Mouse (Mus musculus): ENCODE results near the gene Arhgef1. TPM values are rescaled to one million over a fixed set of nuclear protein-coding genes. Genes with fewer than 3 reads are reported as not detected.
"Not testable (repeated sequence)": the region's sequence is repeated elsewhere in the genome, so short reads cannot be mapped to it uniquely, and the experiment has no call there.

Gene Arhgef1
- polyA plus RNA-seq, 1 experiment from 2014 or later: 114 TPM

DNA sequence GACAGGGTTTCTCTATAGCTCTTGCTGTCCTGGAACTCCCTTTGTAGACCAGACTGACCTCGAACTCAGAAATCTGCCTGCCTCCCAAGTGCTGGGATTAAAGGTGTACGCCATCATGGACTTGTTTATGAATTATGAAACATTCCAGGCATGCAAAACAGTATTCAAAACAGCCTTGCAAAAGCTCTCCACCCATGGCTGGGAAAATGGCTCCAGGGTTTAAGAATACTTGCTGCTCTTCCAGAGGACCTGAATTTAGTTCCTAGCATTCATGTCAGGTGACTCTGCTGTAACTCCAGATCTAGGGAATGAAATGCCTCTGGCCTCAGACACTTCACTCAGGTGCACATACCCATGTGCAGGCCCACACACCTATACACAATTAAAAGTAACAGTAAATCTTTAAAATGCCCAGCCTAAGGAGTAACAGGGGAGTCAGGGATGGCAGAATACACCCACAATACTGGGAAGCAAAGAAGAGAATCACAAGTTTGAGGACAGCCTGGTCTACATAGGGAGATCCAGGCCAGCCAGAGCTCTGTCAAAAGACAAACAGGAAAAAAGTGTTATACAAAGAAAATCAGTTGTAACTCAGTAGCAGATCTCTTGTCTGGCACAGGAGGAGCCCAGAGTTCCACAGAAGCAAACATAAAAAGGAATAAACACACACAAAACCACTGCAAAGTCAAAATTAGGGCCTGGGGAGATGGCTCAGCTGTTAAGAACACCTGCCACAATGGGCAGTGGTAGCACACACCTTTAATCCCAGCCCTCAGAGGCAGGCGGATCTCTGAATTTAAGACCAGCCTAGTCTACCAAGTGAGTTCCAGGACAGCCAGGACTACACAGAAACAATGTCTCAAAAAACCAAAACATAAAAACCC is 11.2 kb upstream of the Arhgef1 start:
- Histone ChIP-seq H3K4me2 (replicated peaks) (no peak overlapping the region), H3K9ac (no peak overlapping the region; the same call in 1 of the 2 replicates), H3K4me3 (no peak overlapping the region), H3K9me3 (no peaks in the 10 kb centered on the region), H3K36me3 (peaks cover 46% of the 10 kb centered on the region), H3K27ac (no peak overlapping the region), H3K27me3 (no peaks in the 10 kb centered on the region), H3K4me1 (peaks cover 8% of the 10 kb centered on the region)
- 66% methylated on average over 3 of the region's 3 CpGs for WGBS
- no peak for ATAC-seq (ENCODE audit: insufficient number of reproducible peaks, insufficient read depth, low FRiP score, low TSS enrichment)

DNA sequence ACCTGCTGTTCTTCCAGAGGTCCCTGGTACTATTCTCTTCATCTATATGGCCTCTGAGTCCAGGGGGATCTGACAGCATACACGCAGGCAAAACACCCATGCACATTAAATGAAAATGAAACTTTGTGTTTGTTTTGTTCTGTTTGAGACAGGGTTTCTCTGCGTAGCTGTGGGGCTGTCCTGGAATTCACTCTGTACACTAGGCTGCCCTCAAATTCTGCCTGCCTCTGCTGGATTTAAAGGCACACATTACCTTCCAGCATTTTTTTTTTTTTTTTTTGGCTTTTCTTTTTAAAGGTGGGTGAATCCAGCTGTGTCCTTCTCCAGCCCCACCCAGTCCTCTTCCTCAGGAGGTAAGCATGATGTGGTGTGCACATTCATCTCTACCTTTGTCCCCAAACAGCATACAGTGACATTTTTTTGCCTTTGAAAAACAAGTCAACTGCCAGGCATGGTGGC is 10.6 kb upstream of the Arhgef1 start:
- peaks cover 39% of the 10 kb centered on the region for H3K36me3 ChIP-seq
- H3K9ac ChIP-seq: no peak overlapping the region
- ATAC-seq (ENCODE audit: insufficient number of reproducible peaks, insufficient read depth, low FRiP score, low TSS enrichment): no peak
- H3K4me3 ChIP-seq: no peak overlapping the region
- H3K27ac ChIP-seq: no peak overlapping the region
- 0 out of 2 replicates have a peak, but pooled peaks cover 4% of the 10 kb centered on the region for H3K4me1 ChIP-seq
- 71% methylated on average over 2 of the region's 2 CpGs for WGBS
- H3K9me3 ChIP-seq: no peaks in the 10 kb centered on the region
- no peak overlapping the region for H3K4me2 ChIP-seq (replicated peaks)
- no peaks in the 10 kb centered on the region for H3K27me3 ChIP-seq

GRCm38 (mm10) chr7:24895749-24896148 is 7.0 kb upstream of the Arhgef1 start:
- H3K36me3 ChIP-seq; H3K4me3 ChIP-seq; H3K4me1 ChIP-seq; H3K4me2 ChIP-seq (replicated peaks); H3K27ac ChIP-seq; H3K27me3 ChIP-seq; H3K9ac ChIP-seq; ATAC-seq (ENCODE audit: insufficient number of reproducible peaks, insufficient read depth, low FRiP score, low TSS enrichment); H3K9me3 ChIP-seq: not testable (repeated sequence)
- WGBS: 86% methylated on average over 2 of the region's 2 CpGs

DNA sequence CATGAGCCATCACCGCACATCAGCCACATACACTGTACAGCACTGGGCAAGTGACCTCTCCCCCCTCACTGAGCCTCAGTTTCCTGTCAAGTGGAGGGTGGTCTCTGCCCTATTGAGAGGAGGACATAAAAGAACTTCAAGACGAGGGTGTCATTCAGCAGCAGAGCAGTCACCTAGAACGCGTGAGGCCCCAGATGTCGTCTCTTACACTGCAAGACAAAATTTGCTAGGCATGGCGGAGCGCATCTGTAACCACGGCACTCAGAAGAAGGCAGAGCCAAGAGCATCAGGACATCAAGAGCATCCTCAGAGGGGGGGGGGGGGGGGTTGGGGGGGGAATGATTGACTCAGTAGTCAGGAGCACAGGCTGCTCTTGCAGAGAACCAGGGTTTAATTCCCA is 6.4 kb upstream of the Arhgef1 start:
- Histone ChIP-seq H3K4me3 (no peak overlapping the region), H3K4me2 (replicated peaks) (no peak overlapping the region), H3K4me1 (no peaks in the 10 kb centered on the region), H3K9ac (no peak overlapping the region), H3K27me3 (no peaks in the 10 kb centered on the region), H3K36me3 (0 out of 2 replicates have a peak, but pooled peaks cover 2% of the 10 kb centered on the region), H3K27ac (no peak overlapping the region), H3K9me3 (no peaks in the 10 kb centered on the region)
- WGBS: 85% methylated on average over 8 of the region's 8 CpGs
- no peak for ATAC-seq (ENCODE audit: insufficient number of reproducible peaks, insufficient read depth, low FRiP score, low TSS enrichment)

DNA sequence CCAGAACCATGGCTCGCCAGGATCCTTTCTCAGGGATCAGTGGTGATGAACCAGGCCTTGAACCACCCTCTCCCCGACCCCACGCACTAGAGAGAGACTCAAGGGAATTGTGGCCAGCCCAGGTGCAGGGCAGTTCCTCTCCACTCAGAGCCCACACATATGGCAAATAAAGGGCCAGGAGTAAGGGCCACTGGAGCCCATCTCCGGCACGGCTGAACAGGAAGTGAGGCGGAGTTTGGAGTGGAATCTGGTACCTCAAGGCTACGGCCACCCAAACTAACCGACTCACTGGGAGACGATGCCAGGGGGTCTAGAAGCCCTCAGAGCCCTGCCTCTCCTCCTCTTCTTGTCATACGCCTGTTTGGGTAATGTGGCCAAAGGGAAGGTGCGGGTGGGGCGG is 5.5 kb upstream of the Arhgef1 start, which contains the start of gene Cd79a:
TSS of gene Cd79a (plus strand) at position 158 of the 400 bp plus-strand sequence.
- H3K27me3 ChIP-seq: no peaks in the 10 kb centered on the region
- no peak within 1 kb of the TSS for H3K4me2 ChIP-seq (replicated peaks)
- WGBS: 58% methylated on average over 12 of the region's 12 CpGs
- H3K27ac ChIP-seq: no peak within 1 kb of the TSS
- no peak within 1 kb of the TSS for H3K4me3 ChIP-seq
- no peaks in the 10 kb centered on the region for H3K36me3 ChIP-seq
- no peak within 1 kb of the TSS for H3K9ac ChIP-seq
- no peaks in the 10 kb centered on the region for H3K9me3 ChIP-seq
- no peak for ATAC-seq (ENCODE audit: insufficient number of reproducible peaks, insufficient read depth, low FRiP score, low TSS enrichment)
- no peaks in the 10 kb centered on the region for H3K4me1 ChIP-seq

DNA sequence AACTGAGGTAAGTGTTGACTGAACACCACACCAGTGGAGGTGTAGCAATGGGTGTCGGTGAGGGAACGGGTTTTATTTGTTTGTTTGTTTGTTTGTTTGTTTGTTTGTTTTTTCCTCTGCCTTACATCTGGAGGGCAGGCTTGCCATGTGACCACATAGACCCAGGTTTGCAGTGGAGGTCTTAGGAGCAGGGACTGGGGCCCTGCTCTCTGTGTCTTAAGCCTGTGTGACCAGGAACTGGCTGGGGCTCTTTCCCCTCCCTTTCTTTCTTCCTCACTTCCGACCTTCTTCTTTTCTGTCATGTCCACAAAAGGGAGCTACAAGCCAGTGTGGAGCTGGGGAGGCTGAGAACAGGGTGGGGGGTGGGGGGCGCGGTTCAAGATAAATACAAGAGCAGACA is 4.8 kb upstream of the Arhgef1 start:
- Histone ChIP-seq H3K27me3 (no peaks in the 10 kb centered on the region), H3K9ac (no peak overlapping the region), H3K4me2 (replicated peaks) (no peak overlapping the region), H3K36me3 (no peaks in the 10 kb centered on the region), H3K4me1 (no peaks in the 10 kb centered on the region), H3K27ac (no peak overlapping the region), H3K9me3 (no peaks in the 10 kb centered on the region), H3K4me3 (no peak overlapping the region)
- no peak for ATAC-seq (ENCODE audit: insufficient number of reproducible peaks, insufficient read depth, low FRiP score, low TSS enrichment)
- WGBS: 75% methylated on average over 5 of the region's 5 CpGs

DNA sequence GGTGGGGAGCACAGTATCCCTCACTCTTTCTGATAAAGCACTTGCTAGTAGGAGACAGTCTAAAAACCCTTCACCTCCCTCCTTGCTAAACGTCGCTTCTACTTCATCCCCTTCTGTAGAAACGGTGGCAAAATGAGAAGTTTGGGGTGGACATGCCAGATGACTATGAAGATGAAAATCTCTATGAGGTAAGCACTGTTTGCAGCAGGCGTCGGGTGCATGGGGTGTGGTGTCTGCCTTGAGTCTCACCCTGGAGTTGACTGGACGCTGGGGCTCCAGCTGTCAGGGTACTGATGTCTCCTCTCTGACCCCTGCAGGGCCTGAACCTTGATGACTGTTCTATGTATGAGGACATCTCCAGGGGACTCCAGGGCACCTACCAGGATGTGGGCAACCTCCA is 1.6 kb upstream of the Arhgef1 start:
- Histone ChIP-seq H3K9ac (no peak overlapping the region), H3K4me2 (replicated peaks) (no peak overlapping the region), H3K27ac (no peak overlapping the region), H3K36me3 (no peaks in the 10 kb centered on the region), H3K4me3 (no peak overlapping the region), H3K27me3 (no peaks in the 10 kb centered on the region), H3K4me1 (peaks cover 18% of the 10 kb centered on the region), H3K9me3 (no peaks in the 10 kb centered on the region)
- 86% methylated on average over 6 of the region's 6 CpGs for WGBS
- ATAC-seq (ENCODE audit: insufficient number of reproducible peaks, insufficient read depth, low FRiP score, low TSS enrichment): no peak

- WGBS: 74% methylated on average over 1 of the region's 1 CpGs
- Histone ChIP-seq H3K4me1 (peaks cover 25% of the 10 kb centered on the region), H3K27me3 (no peaks in the 10 kb centered on the region), H3K4me3 (no peak overlapping the region), H3K4me2 (replicated peaks) (peak overlapping the region; percentile 74; the same call in 1 of the 2 replicates), H3K9me3 (no peaks in the 10 kb centered on the region), H3K27ac (peak overlapping the region; percentile 81), H3K9ac (no peak overlapping the region), H3K36me3 (no peaks in the 10 kb centered on the region)
- ATAC-seq (ENCODE audit: insufficient number of reproducible peaks, insufficient read depth, low FRiP score, low TSS enrichment): no peak
These were observed 870 bp upstream of the Arhgef1 start for GRCm38 (mm10) chr7:24901842-24902241.

DNA sequence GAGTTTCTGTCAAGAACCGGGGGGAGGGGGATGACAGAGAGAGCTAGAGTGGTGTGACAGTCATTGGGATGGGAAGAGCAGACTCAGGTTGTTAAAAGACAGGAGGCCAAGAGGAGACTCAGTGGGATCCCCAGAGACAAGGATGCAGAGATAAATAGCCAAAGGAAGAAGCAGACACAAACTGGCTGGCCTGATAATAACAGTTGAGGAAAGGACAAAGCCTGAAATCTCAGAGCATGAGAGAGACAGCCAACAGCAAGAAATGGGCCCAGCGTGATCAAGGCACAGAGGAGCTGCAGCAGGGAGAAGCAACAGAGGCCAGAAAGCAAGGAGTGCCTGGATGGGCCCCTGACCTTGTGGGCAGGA is 465 bp upstream of the Arhgef1 start:
- peak overlapping the region; percentile 74 for H3K4me2 ChIP-seq (replicated peaks)
- H3K9me3 ChIP-seq: no peaks in the 10 kb centered on the region
- H3K4me3 ChIP-seq: peak overlapping the region; percentile 78
- peak overlapping the region; percentile 81 for H3K27ac ChIP-seq
- H3K4me1 ChIP-seq: peaks cover 29% of the 10 kb centered on the region
- no peak for ATAC-seq (ENCODE audit: insufficient number of reproducible peaks, insufficient read depth, low FRiP score, low TSS enrichment)
- 56% methylated on average over 2 of the region's 2 CpGs for WGBS
- H3K27me3 ChIP-seq: no peaks in the 10 kb centered on the region
- H3K36me3 ChIP-seq: no peaks in the 10 kb centered on the region
- peak overlapping the region; percentile 84 for H3K9ac ChIP-seq

DNA sequence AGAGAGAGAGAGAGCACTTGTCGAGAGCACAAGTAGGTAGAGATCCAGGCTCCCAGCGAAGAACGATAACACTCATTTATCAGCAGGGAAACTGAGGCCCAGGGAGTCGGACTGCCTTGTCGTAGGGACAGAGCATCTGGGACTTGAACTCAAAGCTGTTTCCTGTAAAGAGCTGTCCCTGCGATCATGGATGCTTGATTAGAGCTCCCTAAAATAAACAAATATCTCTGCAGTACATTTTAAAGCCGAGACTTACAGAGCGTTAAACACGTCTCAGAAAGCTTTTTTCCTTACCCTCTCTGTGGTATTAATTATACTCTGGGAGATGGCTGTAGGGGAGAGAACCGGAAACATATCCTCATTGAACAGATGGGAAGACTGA is 723 bp downstream of the Arhgef1 start:
- ATAC-seq (ENCODE audit: insufficient number of reproducible peaks, insufficient read depth, low FRiP score, low TSS enrichment): no peak
- H3K4me3 ChIP-seq: peak overlapping the region; percentile 78
- no peaks in the 10 kb centered on the region for H3K9me3 ChIP-seq
- peaks cover 36% of the 10 kb centered on the region for H3K4me1 ChIP-seq
- H3K4me2 ChIP-seq (replicated peaks): peak overlapping the region; percentile 74
- WGBS: 36% methylated on average over 10 of the region's 10 CpGs
- peak overlapping the region; percentile 84 for H3K9ac ChIP-seq
- 0 out of 2 replicates have a peak, but pooled peaks cover under 1% of the 10 kb centered on the region for H3K36me3 ChIP-seq
- peak overlapping the region; percentile 81 for H3K27ac ChIP-seq
- no peaks in the 10 kb centered on the region for H3K27me3 ChIP-seq

DNA sequence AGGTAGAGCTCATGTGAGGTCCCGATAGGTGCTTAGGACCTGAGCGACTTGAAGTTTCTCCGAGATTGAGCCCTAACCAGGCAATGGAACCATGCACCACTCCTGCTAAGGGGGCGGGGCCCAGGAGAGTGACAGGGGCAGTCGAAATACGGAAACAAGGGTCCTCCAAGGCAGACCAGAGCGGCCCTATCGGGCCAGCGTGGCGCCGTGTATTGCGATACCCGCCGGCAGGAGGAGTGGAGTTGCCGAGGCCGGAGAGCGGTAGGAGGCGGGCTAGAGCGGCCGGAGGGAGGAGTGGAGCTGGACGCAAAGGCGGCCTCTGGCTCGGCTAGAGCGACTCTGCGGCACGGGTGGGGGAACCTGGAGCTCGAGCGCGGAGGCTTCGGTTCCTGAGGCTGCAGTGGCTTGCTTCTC is 1.4 kb downstream of the Arhgef1 start:
- H3K4me2 ChIP-seq (replicated peaks): peak overlapping the region; percentile 74
- peak overlapping the region; percentile 81; the same call in 1 of the 2 replicates for H3K27ac ChIP-seq
- no peaks in the 10 kb centered on the region for H3K27me3 ChIP-seq
- peak; percentile 96 for ATAC-seq (ENCODE audit: insufficient number of reproducible peaks, insufficient read depth, low FRiP score, low TSS enrichment)
- H3K36me3 ChIP-seq: peaks cover 7% of the 10 kb centered on the region; the same call in 1 of the 2 replicates
- H3K4me3 ChIP-seq: peak overlapping the region; percentile 78
- WGBS: under 1% methylated on average over 30 of the region's 30 CpGs
- H3K4me1 ChIP-seq: peaks cover 36% of the 10 kb centered on the region
- H3K9me3 ChIP-seq: no peaks in the 10 kb centered on the region
- peak overlapping the region; percentile 84 for H3K9ac ChIP-seq

- Histone ChIP-seq H3K4me3 (peak overlapping the region; percentile 78), H3K4me2 (replicated peaks) (peak overlapping the region; percentile 74), H3K27ac (no peak overlapping the region), H3K4me1 (peaks cover 36% of the 10 kb centered on the region), H3K9ac (peak overlapping the region; percentile 84), H3K36me3 (peaks cover 13% of the 10 kb centered on the region; the same call in 1 of the 2 replicates), H3K27me3 (no peaks in the 10 kb centered on the region), H3K9me3 (no peaks in the 10 kb centered on the region)
- WGBS: 14% methylated on average over 3 of the region's 3 CpGs
- no peak for ATAC-seq (ENCODE audit: insufficient number of reproducible peaks, insufficient read depth, low FRiP score, low TSS enrichment)
These were observed 2.2 kb downstream of the Arhgef1 start for GRCm38 (mm10) chr7:24904936-24905335.
